Mouse (Mus musculus) forebrain, embryonic 13.5 days (tissue): Measurements from ENCODE around the gene Mdfic. TPM values are rescaled to one million over a fixed set of nuclear protein-coding genes. Genes with fewer than 3 reads are reported as not detected.

Experiments
- ATAC-seq: fragments of 200-750 bp; cut with Nextera tagmentation; 2 replicates; pipeline ENCODE4 v1.8.0; 2017
- H3K27ac ChIP-seq: fragments of 300-500 bp; sonication (generic); 2 replicates; pipeline ENCODE4 v1.5.1; 2015; ENCODE audit warnings: inconsistent platforms, mild to moderate bottlenecking, moderate library complexity
- H3K27me3 ChIP-seq: fragments of 300-500 bp; sonication (generic); 2 replicates; pipeline ENCODE4 v1.6.1; 2015; ENCODE audit warnings: mild to moderate bottlenecking, inconsistent platforms
- H3K36me3 ChIP-seq: fragments of 300-500 bp; sonication (generic); 2 replicates; pipeline ENCODE4 v1.6.1; 2015; ENCODE audit warnings: mild to moderate bottlenecking, inconsistent platforms; ENCODE audit not compliant: poor library complexity, severe bottlenecking
- H3K4me1 ChIP-seq: fragments of 300-500 bp; sonication (generic); 2 replicates; pipeline ENCODE4 v1.6.1; 2015; ENCODE audit warnings: inconsistent platforms
- H3K4me2 ChIP-seq: fragments of 300-500 bp; sonication (generic); 2 replicates; pipeline ENCODE4 v1.6.1; 2015; ENCODE audit warnings: inconsistent platforms, mild to moderate bottlenecking, moderate library complexity
- H3K4me3 ChIP-seq: fragments of 300-500 bp; sonication (generic); 2 replicates; pipeline ENCODE4 v1.5.1; 2015; ENCODE audit warnings: mild to moderate bottlenecking, inconsistent platforms
- H3K9ac ChIP-seq: fragments of 300-500 bp; sonication (generic); 2 replicates; pipeline ENCODE4 v1.6.1; 2015; ENCODE audit warnings: mild to moderate bottlenecking, inconsistent platforms
- H3K9me3 ChIP-seq: fragments of 300-500 bp; sonication (generic); replicated peaks from 2 replicates; pipeline ENCODE4 v1.6.1; 2016; ENCODE audit warnings: inconsistent platforms
- WGBS: fragments of 180-500 bp; shearing (Covaris S2); methylation state at CpG from one replicate; pipeline ENCODE4 v1.1.7; 2015; 5-methylcytosine and 5-hydroxymethylcytosine counted together
- polyA plus RNA-seq: library from polyadenylated mRNA; unstranded; fragments of >200 nt; fragmentation: Nextera tagmentation; extraction: Ambion mirVana; gene quantifications from 2 replicates; pipeline ENCODE4 v1.2.1, GENCODE M21; 2015

Gene Mdfic
- polyA plus RNA-seq, 1 experiment from 2014 or later: 1.7 TPM

- Histone ChIP-seq H3K4me1 (0 out of 2 replicates have a peak, but pooled peaks cover 3% of the 10 kb centered on the region), H3K27me3 (no peaks in the 10 kb centered on the region), H3K36me3 (no peaks in the 10 kb centered on the region), H3K9ac (no peak overlapping the region), H3K4me3 (no peak overlapping the region), H3K9me3 (no peaks in the 10 kb centered on the region), H3K27ac (no peak overlapping the region), H3K4me2 (no peak overlapping the region)
- 90% methylated on average over 8 of the region's 8 CpGs for WGBS
- no peak for ATAC-seq
Observed at GRCm38 (mm10) chr6:15770128-15770527, 49.7 kb downstream of the Mdfic start.

- no peak for ATAC-seq
- Histone ChIP-seq H3K4me3 (no peak overlapping the region), H3K4me1 (no peaks in the 10 kb centered on the region), H3K9me3 (no peaks in the 10 kb centered on the region), H3K36me3 (no peaks in the 10 kb centered on the region), H3K27ac (no peak overlapping the region), H3K9ac (no peak overlapping the region), H3K27me3 (no peaks in the 10 kb centered on the region), H3K4me2 (no peak overlapping the region)
- 88% methylated on average over 3 of the region's 3 CpGs for WGBS
Observed at GRCm38 (mm10) chr6:15777070-15777469, 56.6 kb downstream of the Mdfic start.

- Histone ChIP-seq H3K27ac (no peak overlapping the region), H3K9ac (no peak overlapping the region), H3K4me1 (no peaks in the 10 kb centered on the region), H3K36me3 (no peaks in the 10 kb centered on the region), H3K4me2 (no peak overlapping the region), H3K27me3 (no peaks in the 10 kb centered on the region), H3K9me3 (no peaks in the 10 kb centered on the region), H3K4me3 (no peak overlapping the region)
- no peak for ATAC-seq
Observed at GRCm38 (mm10) chr6:15780127-15780526, 59.7 kb downstream of the Mdfic start.

- Histone ChIP-seq H3K9me3 (no peaks in the 10 kb centered on the region), H3K36me3 (no peaks in the 10 kb centered on the region), H3K27me3 (no peaks in the 10 kb centered on the region), H3K4me3 (no peak overlapping the region), H3K4me2 (no peak overlapping the region), H3K4me1 (no peaks in the 10 kb centered on the region), H3K27ac (no peak overlapping the region), H3K9ac (no peak overlapping the region)
- WGBS: 91% methylated on average over 2 of the region's 2 CpGs
- ATAC-seq: no peak
Observed at GRCm38 (mm10) chr6:15780688-15781087, 60.2 kb downstream of the Mdfic start.

- H3K4me1 ChIP-seq: peaks cover 12% of the 10 kb centered on the region
- H3K9me3 ChIP-seq: no peaks in the 10 kb centered on the region
- H3K4me3 ChIP-seq: no peak overlapping the region
- 0 out of 2 replicates have a peak overlapping the region, but pooled peaks have one; percentile 2 for H3K27ac ChIP-seq
- peak overlapping the region; percentile 27; the same call in 1 of the 2 replicates for H3K4me2 ChIP-seq
- H3K36me3 ChIP-seq: no peaks in the 10 kb centered on the region
- no peak overlapping the region for H3K9ac ChIP-seq
- no peaks in the 10 kb centered on the region for H3K27me3 ChIP-seq
- ATAC-seq: peak; percentile 82
- 16% methylated on average over 16 of the region's 16 CpGs for WGBS
Observed at GRCm38 (mm10) chr6:15789523-15790500, 69.4 kb downstream of the Mdfic start.

GRCm38 (mm10) chr6:15792680-15793601 lies 72.5 kb downstream of the Mdfic start:
- H3K4me2 ChIP-seq: no peak overlapping the region
- peaks cover 12% of the 10 kb centered on the region for H3K4me1 ChIP-seq
- H3K27ac ChIP-seq: no peak overlapping the region
- no peaks in the 10 kb centered on the region for H3K27me3 ChIP-seq
- H3K9me3 ChIP-seq: no peaks in the 10 kb centered on the region
- 68% methylated on average over 12 of the region's 12 CpGs for WGBS
- no peak overlapping the region for H3K9ac ChIP-seq
- no peaks in the 10 kb centered on the region for H3K36me3 ChIP-seq
- no peak for ATAC-seq
- no peak overlapping the region for H3K4me3 ChIP-seq

GRCm38 (mm10) chr6:15793602-15794345 lies 73.3 kb downstream of the Mdfic start:
- no peaks in the 10 kb centered on the region for H3K9me3 ChIP-seq
- no peak for ATAC-seq
- no peaks in the 10 kb centered on the region for H3K36me3 ChIP-seq
- no peak overlapping the region for H3K27ac ChIP-seq
- no peak overlapping the region for H3K9ac ChIP-seq
- 81% methylated on average over 8 of the region's 8 CpGs for WGBS
- no peak overlapping the region for H3K4me3 ChIP-seq
- peaks cover 12% of the 10 kb centered on the region for H3K4me1 ChIP-seq
- H3K27me3 ChIP-seq: no peaks in the 10 kb centered on the region
- no peak overlapping the region for H3K4me2 ChIP-seq

- Histone ChIP-seq H3K4me3 (no peak overlapping the region), H3K27ac (no peak overlapping the region), H3K36me3 (no peaks in the 10 kb centered on the region), H3K27me3 (no peaks in the 10 kb centered on the region), H3K4me1 (peaks cover 5% of the 10 kb centered on the region), H3K9me3 (no peaks in the 10 kb centered on the region), H3K4me2 (no peak overlapping the region), H3K9ac (no peak overlapping the region)
- 93% methylated on average over 3 of the region's 3 CpGs for WGBS
- no peak for ATAC-seq
Observed at GRCm38 (mm10) chr6:15794801-15795200, 74.3 kb downstream of the Mdfic start.

GRCm38 (mm10) chr6:15807382-15807781 lies 86.9 kb downstream of the Mdfic start:
- Histone ChIP-seq H3K36me3 (no peaks in the 10 kb centered on the region), H3K4me2 (no peak overlapping the region), H3K4me3 (no peak overlapping the region), H3K27me3 (no peaks in the 10 kb centered on the region), H3K9me3 (no peaks in the 10 kb centered on the region), H3K27ac (no peak overlapping the region), H3K9ac (no peak overlapping the region), H3K4me1 (no peaks in the 10 kb centered on the region)
- 98% methylated on average over 5 of the region's 5 CpGs for WGBS
- ATAC-seq: no peak

GRCm38 (mm10) chr6:15825236-15825635 lies 104.8 kb downstream of the Mdfic start:
- Histone ChIP-seq H3K9me3 (no peaks in the 10 kb centered on the region), H3K27ac (no peak overlapping the region), H3K9ac (no peak overlapping the region), H3K27me3 (no peaks in the 10 kb centered on the region), H3K4me1 (no peaks in the 10 kb centered on the region), H3K36me3 (no peaks in the 10 kb centered on the region), H3K4me2 (no peak overlapping the region), H3K4me3 (no peak overlapping the region)
- ATAC-seq: no peak; the same call in 1 of the 2 replicates
- WGBS: 71% methylated on average over 3 of the region's 3 CpGs

GRCm38 (mm10) chr6:15829812-15830211 lies 109.4 kb downstream of the Mdfic start:
- 49% methylated on average over 2 of the region's 2 CpGs for WGBS
- no peaks in the 10 kb centered on the region for H3K27me3 ChIP-seq
- no peak for ATAC-seq

More at GRCm38 (mm10) chr6:15829812-15830211, 109.4 kb downstream of the Mdfic start:
- no peaks in the 10 kb centered on the region for H3K4me1 ChIP-seq
- H3K27ac ChIP-seq: no peak overlapping the region
- H3K4me2 ChIP-seq: no peak overlapping the region
- no peaks in the 10 kb centered on the region for H3K36me3 ChIP-seq
- H3K9ac ChIP-seq: no peak overlapping the region
- no peaks in the 10 kb centered on the region for H3K9me3 ChIP-seq
- H3K4me3 ChIP-seq: no peak overlapping the region
